Mouse (Mus musculus) kidney, postnatal 10 days (tissue): Measurements from ENCODE around the gene Mapt.

Experiments
- DNase-seq: peaks from one replicate; pipeline ENCODE4 v3.0.0; 2021; ENCODE audit warnings: mixed read lengths

Gene Mapt

GRCm38 (mm10) chr11:104317631-104318030 is 86.4 kb downstream of the Mapt start:
- no peak for DNase-seq

DNA sequence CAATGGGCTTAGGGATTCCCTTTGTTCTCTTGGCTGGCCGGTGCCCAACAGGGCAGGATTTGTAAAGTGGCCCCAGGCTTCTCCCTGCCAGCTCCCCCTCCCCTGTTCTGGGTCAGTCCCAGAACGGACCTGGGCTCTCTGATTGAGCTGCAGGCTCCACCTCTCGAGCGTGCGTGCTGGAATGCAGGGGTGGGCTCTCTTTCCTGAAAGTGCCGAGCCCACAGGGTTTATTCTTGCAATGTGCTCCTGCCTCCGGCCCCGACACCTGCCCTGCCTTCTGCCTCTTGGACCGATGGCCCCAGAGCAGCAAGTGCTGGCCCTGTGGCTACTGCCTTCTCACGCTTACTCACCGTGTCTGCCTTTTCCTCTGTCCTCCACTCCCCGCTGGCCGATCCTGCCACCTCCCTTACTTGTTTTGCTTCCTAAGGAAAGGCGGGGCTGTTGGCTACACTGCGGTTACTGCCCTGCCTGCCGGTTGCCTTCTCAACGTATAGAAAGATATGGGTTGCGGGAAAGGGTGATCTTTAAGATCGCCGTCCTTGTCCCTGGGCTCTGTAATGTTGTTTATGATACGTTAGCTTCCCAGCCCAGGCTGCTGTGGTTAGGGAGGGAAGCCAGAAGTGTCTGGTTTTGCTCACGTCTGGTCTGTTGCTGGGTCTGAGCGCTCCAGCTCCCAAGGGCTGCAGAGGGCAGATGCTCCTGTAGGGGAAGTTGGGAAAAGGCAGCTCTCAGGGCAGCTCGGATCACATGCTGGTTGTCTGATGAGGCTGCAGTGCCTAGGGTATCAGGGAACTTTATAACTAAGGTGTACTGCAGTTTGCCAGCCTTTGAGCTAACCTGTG is 88.0 kb downstream of the Mapt start:
- DNase-seq: peak; percentile 34

DNA sequence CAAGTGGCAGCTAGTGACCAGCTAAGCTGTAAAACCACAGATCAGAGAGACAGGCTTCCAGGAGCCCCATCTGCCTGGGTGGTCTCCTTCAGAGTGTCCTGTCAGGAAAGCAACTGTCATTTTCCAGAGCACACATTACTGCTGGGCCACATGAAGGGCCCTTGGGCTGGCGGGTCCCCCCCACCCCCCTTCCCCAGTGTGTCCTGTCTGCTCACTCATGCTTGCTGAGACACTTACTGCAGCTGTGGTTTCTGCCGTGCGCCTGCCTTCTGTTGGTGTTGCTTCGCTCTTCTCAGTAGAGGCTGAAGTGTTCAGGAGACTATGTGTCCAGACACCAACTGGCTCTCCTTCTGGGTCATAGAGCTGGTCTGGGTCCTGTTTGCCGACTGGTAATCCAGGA is 89.3 kb downstream of the Mapt start:
- no peak for DNase-seq

- DNase-seq: no peak
Measured at GRCm38 (mm10) chr11:104322142-104322541, 91.0 kb downstream of the Mapt start.

GRCm38 (mm10) chr11:104327462-104327861 is 96.3 kb downstream of the Mapt start:
- DNase-seq: no peak

GRCm38 (mm10) chr11:104327946-104328345 is 96.8 kb downstream of the Mapt start:
- no peak for DNase-seq

DNA sequence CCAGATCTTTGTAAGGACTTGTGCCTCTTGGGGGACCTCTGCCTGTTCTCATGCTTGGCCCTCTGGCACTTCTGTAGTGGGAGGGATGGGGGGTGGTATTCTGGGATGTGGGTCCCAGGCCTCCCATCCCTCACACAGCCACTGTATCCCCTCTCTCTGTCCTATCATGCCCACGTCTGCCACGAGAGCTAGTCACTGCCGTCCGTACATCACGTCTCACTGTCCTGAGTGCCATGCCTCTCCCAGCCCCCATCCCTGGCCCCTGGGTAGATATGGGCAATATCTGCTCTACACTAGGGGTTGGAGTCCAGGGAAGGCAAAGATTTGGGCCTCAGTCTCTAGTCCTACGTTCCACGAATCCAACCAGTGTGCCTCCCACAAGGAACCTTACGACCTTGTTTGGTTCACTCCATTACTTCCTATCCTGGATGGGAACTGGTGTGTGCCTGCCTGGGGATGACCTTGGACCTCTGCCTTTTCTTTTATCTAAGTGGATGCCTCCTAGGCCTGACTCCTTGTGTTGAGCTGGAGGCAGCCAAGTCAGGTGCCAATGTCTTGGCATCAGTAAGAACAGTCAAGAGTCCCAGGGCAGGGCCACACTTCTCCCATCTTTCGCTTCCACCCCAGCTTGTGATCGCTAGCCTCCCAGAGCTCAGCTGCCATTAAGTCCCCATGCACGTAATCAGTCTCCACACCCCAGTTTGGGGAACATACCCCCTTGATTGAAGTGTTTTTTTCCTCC is 98.2 kb downstream of the Mapt start:
- DNase-seq: no peak

- no peak for DNase-seq
Measured at GRCm38 (mm10) chr11:104330151-104330550, 99.0 kb downstream of the Mapt start.

- DNase-seq: no peak
Measured at GRCm38 (mm10) chr11:104331208-104331607, 100.0 kb downstream of the Mapt start.

DNA sequence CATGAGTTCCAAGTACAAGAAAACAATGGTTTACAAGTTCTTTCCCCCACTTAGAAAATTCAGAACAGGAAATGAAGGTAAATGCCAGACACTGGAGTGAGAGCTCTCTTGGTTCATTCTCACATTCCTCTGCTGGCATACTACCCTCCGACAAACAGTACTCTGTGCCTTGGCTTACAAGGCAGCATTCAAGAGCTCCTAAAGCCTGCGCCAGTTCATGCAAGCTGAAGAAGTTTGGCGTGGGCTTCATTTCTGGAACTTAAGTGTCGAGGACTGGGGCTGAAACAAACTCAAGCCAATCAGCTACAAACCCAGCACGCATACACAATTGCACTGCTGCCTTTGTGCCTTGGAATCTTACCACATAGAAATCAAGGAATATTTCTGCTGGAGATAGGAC is 100.9 kb downstream of the Mapt start:
- DNase-seq: no peak

DNA sequence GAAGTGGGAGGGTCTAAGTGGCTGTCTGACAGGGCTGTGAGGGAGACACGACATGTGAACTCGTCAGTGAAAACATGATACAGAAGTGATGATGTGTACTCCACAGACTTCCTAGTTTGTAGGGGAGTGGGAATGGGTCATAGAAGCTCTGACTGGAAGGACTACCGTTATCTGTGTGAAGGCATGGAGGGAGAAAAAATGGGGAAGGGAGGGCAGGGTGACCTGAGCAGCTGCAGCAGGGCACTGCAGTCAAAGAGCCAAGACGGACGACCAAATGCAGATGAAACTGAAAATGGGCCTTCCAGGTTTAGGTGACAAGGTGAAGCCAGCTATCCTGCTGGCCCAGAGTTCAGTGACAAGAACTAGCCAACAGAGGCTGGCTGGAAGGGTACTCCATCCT is 102.9 kb downstream of the Mapt start:
- DNase-seq: no peak

DNA sequence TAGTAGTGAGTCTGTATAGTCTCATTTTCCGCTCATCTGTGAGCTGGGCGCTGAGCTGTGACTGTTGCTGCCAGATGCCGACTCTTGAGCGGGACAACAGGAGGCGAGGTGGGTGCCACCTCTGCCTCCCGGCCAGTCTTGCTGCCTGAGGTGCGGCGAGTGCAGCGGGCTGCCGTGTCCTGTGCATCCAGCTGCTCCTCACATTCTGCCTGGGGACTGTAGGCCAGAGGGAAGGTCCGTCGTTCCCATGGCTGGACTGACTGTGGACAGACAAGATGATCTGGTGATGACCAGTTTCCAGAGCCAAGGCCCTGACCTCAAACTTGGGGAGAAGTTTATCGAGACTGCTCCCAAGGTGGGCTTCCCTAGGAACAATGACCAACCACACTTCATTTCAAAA is 103.8 kb downstream of the Mapt start:
- no peak for DNase-seq

DNA sequence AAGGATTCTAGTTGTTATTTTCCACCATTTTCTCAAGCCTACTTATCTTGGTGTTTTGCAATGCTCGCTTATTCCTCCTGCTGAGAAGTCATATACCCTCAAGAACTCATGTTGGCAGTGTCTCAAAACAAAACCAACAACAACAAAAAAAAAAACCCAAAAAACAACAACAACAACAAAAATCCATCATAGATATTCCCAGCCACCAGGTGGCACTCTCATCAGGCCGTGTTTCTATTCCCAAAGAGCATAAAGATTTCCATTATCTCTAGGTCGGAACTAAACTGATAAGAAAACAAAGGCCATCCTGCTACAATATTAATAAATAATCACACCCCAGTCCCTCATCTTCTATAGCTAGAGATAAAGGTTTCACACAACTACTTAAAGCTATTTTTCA is 115.7 kb downstream of the Mapt start:
- peak; percentile 64 for DNase-seq

GRCm38 (mm10) chr11:104361790-104362189 is 130.6 kb downstream of the Mapt start:
- DNase-seq: no peak

DNA sequence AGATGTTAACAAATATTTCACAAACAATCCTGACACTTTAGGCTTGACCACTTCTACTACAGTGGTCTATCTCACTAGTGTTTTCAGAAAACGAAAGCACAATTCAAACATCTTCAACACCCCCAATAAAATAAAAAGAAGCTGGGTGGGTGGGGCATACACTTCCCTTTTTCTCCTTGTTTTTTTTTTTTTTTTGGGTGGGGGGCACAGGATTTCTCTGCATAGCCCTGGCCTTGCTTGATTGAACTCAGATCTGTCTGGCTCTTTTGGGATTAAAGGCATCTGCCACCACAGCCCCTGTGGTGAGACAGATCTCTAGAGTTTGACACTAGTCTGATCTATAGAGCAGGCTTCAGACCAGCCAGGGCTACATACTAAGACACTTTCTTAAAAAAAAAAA is 131.5 kb downstream of the Mapt start:
- DNase-seq: no peak

DNA sequence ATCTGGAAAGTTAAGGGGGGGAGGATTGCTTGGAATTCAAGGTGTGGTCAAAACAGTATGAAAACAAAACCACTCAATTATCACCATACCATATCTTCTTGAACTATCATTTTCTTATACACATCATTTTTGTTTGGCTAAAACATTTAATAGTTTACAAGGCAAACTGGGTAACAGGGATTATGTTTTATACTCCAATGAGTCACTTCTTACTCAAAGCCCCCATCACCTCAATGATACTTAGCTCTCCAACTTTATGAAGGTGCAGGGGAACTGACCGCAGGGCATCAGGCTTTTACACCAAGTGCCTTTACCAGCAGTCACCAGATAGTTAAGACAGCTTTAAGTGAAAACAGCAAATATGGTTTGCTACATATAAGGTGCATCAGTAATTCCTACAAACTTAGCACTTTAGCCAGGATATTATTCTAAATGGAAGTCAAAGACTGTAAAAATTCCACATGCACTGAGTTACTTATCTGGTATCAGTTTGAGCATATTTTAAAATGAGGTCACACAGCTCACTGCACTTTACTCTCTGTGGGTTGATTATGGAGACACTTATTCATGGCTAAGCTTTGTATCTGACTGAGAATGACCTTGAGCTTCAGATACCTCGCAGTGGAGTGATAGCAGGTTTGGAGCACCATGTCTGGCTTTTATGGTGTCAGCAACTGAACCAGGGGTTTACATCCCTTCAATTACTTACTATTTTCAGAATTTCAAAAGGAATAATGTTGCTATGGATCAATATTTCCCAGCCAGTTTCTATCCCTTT is 132.8 kb downstream of the Mapt start:
- DNase-seq: no peak

- no peak for DNase-seq
Measured at GRCm38 (mm10) chr11:104367486-104368190, 136.4 kb downstream of the Mapt start.

- no peak for DNase-seq
Measured at GRCm38 (mm10) chr11:104376291-104376690, 145.1 kb downstream of the Mapt start.

DNA sequence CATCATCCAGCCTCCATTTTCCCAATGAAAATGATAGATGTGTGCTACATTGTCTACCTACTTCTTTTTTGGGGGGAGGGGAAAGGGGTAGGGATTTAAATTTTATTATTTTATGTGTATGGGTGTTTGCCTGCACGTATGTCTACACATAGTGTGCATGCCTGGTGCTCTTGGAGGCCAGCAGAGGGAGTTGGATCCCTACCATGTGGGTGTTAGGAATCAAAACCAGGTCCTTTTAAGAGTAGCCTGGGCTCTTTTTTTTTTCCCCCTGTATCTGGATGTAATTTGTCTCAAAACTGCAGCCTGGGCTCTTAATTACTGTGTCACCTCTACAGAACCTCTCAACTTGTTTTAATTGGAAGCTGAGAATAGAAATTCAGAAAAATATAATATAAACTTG is 148.4 kb downstream of the Mapt start:
- DNase-seq: peak; percentile 22
